Mouse (Mus musculus) lung, adult 2 months (tissue): Measurements from ENCODE around the gene Car10.

Experiments used
- CTCF ChIP-seq: fragments of 200-500 bp; IDR thresholded peaks from 2 replicates; pipeline ENCODE4 v1.5.1; 2011; ENCODE audit warnings: mild to moderate bottlenecking, low read length, control low read depth; ENCODE audit not compliant: insufficient read depth
- POLR2A ChIP-seq: fragments of 200-500 bp; IDR thresholded peaks from 2 replicates; pipeline ENCODE4 v1.6.1; 2011; ENCODE audit warnings: low read depth, mild to moderate bottlenecking, control low read depth, low read length, borderline replicate concordance; ENCODE audit errors: extremely low read depth

DNA sequence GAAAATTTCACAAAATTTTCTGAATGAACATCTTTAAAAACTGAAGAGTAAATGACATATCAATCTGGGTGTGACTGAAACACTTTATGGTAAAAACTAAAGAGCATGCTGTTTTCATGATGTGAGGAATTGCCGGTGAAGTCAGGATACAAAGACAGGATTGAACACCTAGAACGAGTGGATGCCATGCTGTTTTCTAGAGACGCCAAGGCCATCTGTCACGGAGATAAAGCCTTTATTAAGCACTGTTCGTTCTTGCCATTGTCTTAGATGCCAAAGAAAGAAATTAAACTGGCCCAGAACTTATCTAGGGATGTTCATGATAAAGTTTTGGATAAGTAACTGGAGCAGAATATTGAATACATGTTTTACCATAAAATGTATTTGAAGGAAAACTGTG is 153.9 kb downstream of the Car10 start:
- TF ChIP-seq POLR2A (no peak), CTCF (no peak)
